Mouse (Mus musculus) heart, embryonic 11.5 days (tissue): Measurements from ENCODE around the gene Cbfa2t3. TPM values are rescaled to one million over a fixed set of nuclear protein-coding genes. Genes with fewer than 3 reads are reported as not detected.
"Not testable (repeated sequence)": the region's sequence is repeated elsewhere in the genome, so short reads cannot be mapped to it uniquely, and the experiment has no call there.

ENCODE experiments used
- ATAC-seq: fragments of 200-750 bp; cut with Nextera tagmentation; replicated peaks from 2 replicates; pipeline ENCODE4 v1.8.0; 2017; ENCODE audit warnings: moderate library complexity; ENCODE audit not compliant: insufficient number of reproducible peaks, low FRiP score, low TSS enrichment
- H3K27ac ChIP-seq: fragments of 300-500 bp; sonication (generic); 2 replicates; pipeline ENCODE4 v1.5.1; 2014; ENCODE audit warnings: mild to moderate bottlenecking, low read depth, low read length
- H3K27me3 ChIP-seq: fragments of 300-500 bp; sonication (generic); 2 replicates; pipeline ENCODE4 v1.6.1; 2014; ENCODE audit warnings: mild to moderate bottlenecking, low read length, mixed read lengths; ENCODE audit not compliant: control insufficient read depth, insufficient read depth
- H3K36me3 ChIP-seq: fragments of 300-500 bp; sonication (generic); 2 replicates; pipeline ENCODE4 v1.6.1; 2014; ENCODE audit warnings: mild to moderate bottlenecking, low read length, moderate library complexity, mixed read lengths; ENCODE audit not compliant: control insufficient read depth, insufficient read depth
- H3K4me1 ChIP-seq: fragments of 300-500 bp; sonication (generic); 2 replicates; pipeline ENCODE4 v1.6.1; 2014; ENCODE audit warnings: low read length; ENCODE audit not compliant: control insufficient read depth, insufficient read depth
- H3K4me2 ChIP-seq: fragments of 300-500 bp; sonication (generic); 2 replicates; pipeline ENCODE4 v1.6.1; 2014; ENCODE audit warnings: mild to moderate bottlenecking, moderate library complexity
- H3K4me3 ChIP-seq: fragments of 300-500 bp; sonication (generic); 2 replicates; pipeline ENCODE4 v1.5.1; 2014; ENCODE audit warnings: low read depth, low read length
- H3K9ac ChIP-seq: fragments of 300-500 bp; sonication (generic); 2 replicates; pipeline ENCODE4 v1.6.1; 2014; ENCODE audit warnings: mild to moderate bottlenecking, low read depth, low read length, moderate library complexity
- H3K9me3 ChIP-seq: fragments of 300-500 bp; sonication (generic); replicated peaks from 2 replicates; pipeline ENCODE4 v1.6.1; 2016; ENCODE audit warnings: low read length; ENCODE audit not compliant: control insufficient read depth
- WGBS: fragments of 180-500 bp; shearing (Covaris S2); extraction: QIAGEN DNeasy Blood & Tissue Kit; methylation state at CpG from one replicate; pipeline ENCODE4 v1.1.7; 2014; ENCODE audit not compliant: insufficient replicate concordance; 5-methylcytosine and 5-hydroxymethylcytosine counted together
- polyA plus RNA-seq: library from polyadenylated mRNA; unstranded; fragments of >200 nt; fragmentation: Nextera tagmentation; extraction: Ambion mirVana; gene quantifications from 2 replicates; pipeline ENCODE4 v1.2.1, GENCODE M21; 2014

Gene Cbfa2t3
- polyA plus RNA-seq, 1 experiment from 2014 or later = 5.2 TPM

- Histone ChIP-seq H3K27ac (no peak overlapping the region), H3K4me2 (no peak overlapping the region), H3K4me1 (peaks cover 38% of the 10 kb centered on the region), H3K27me3 (no peaks in the 10 kb centered on the region), H3K9ac (no peak overlapping the region), H3K36me3 (no peaks in the 10 kb centered on the region; the same call in 1 of the 2 replicates), H3K4me3 (no peak overlapping the region), H3K9me3 (no peaks in the 10 kb centered on the region)
- no peak for ATAC-seq
- WGBS = 41% methylated on average over 16 of the region's 16 CpGs
Measured at GRCm38 (mm10) chr8:122639521-122640248, 59.2 kb downstream of the Cbfa2t3 start.

GRCm38 (mm10) chr8:122638601-122639000 is 60.3 kb downstream of the Cbfa2t3 start:
- H3K4me3 ChIP-seq = no peak overlapping the region
- no peak overlapping the region for H3K4me2 ChIP-seq
- H3K27ac ChIP-seq = no peak overlapping the region
- 84% methylated on average over 16 of the region's 16 CpGs for WGBS
- H3K27me3 ChIP-seq = no peaks in the 10 kb centered on the region
- no peak for ATAC-seq
- peaks cover 31% of the 10 kb centered on the region for H3K4me1 ChIP-seq
- H3K9ac ChIP-seq = no peak overlapping the region
- no peaks in the 10 kb centered on the region for H3K9me3 ChIP-seq
- H3K36me3 ChIP-seq = no peaks in the 10 kb centered on the region; the same call in 1 of the 2 replicates

GRCm38 (mm10) chr8:122637230-122637629 is 61.7 kb downstream of the Cbfa2t3 start:
- no peak overlapping the region for H3K4me2 ChIP-seq
- no peak overlapping the region for H3K4me3 ChIP-seq
- no peak for ATAC-seq
- no peaks in the 10 kb centered on the region; the same call in 1 of the 2 replicates for H3K36me3 ChIP-seq
- no peak overlapping the region for H3K27ac ChIP-seq
- 82% methylated on average over 9 of the region's 9 CpGs for WGBS
- no peaks in the 10 kb centered on the region for H3K9me3 ChIP-seq
- H3K9ac ChIP-seq = no peak overlapping the region
- H3K4me1 ChIP-seq = peaks cover 31% of the 10 kb centered on the region
- H3K27me3 ChIP-seq = no peaks in the 10 kb centered on the region

GRCm38 (mm10) chr8:122636803-122637175 is 62.1 kb downstream of the Cbfa2t3 start:
- H3K4me1 ChIP-seq = peaks cover 31% of the 10 kb centered on the region
- H3K9me3 ChIP-seq = no peaks in the 10 kb centered on the region
- 52% methylated on average over 9 of the region's 9 CpGs for WGBS

GRCm38 (mm10) chr8:122635878-122636802 is 62.8 kb downstream of the Cbfa2t3 start:
- Histone ChIP-seq H3K4me3 (no peak overlapping the region), H3K27ac (no peak overlapping the region; the same call in 1 of the 2 replicates), H3K36me3 (no peaks in the 10 kb centered on the region; the same call in 1 of the 2 replicates)

More at GRCm38 (mm10) chr8:122636803-122637175, 62.1 kb downstream of the Cbfa2t3 start:
- H3K4me3 ChIP-seq = no peak overlapping the region
- H3K4me2 ChIP-seq = no peak overlapping the region
- no peaks in the 10 kb centered on the region; the same call in 1 of the 2 replicates for H3K36me3 ChIP-seq
- no peaks in the 10 kb centered on the region for H3K27me3 ChIP-seq
- no peak overlapping the region for H3K27ac ChIP-seq
- no peak overlapping the region for H3K9ac ChIP-seq
- ATAC-seq = no peak

GRCm38 (mm10) chr8:122633205-122633604 is 65.7 kb downstream of the Cbfa2t3 start:
- H3K4me1 ChIP-seq = peaks cover 16% of the 10 kb centered on the region
- H3K36me3 ChIP-seq = no peaks in the 10 kb centered on the region; the same call in 1 of the 2 replicates
- no peak overlapping the region for H3K4me3 ChIP-seq
- no peak overlapping the region for H3K9ac ChIP-seq
- WGBS = 91% methylated on average over 14 of the region's 14 CpGs
- H3K27ac ChIP-seq = no peak overlapping the region
- no peak overlapping the region for H3K4me2 ChIP-seq
- no peaks in the 10 kb centered on the region for H3K9me3 ChIP-seq
- no peak for ATAC-seq
- no peaks in the 10 kb centered on the region for H3K27me3 ChIP-seq

More at GRCm38 (mm10) chr8:122635878-122636802, 62.8 kb downstream of the Cbfa2t3 start:
- no peaks in the 10 kb centered on the region for H3K9me3 ChIP-seq
- ATAC-seq = 0 out of 2 replicates have a peak, but pooled peaks have one; percentile 31
- no peak overlapping the region for H3K4me2 ChIP-seq
- H3K4me1 ChIP-seq = peaks cover 31% of the 10 kb centered on the region
- no peak overlapping the region for H3K9ac ChIP-seq
- no peaks in the 10 kb centered on the region for H3K27me3 ChIP-seq
- 34% methylated on average over 14 of the region's 14 CpGs for WGBS

GRCm38 (mm10) chr8:122632134-122632533 is 66.8 kb downstream of the Cbfa2t3 start:
- not testable (repeated sequence) for H3K9me3 ChIP-seq, ATAC-seq, H3K36me3 ChIP-seq, H3K27me3 ChIP-seq, H3K27ac ChIP-seq, H3K4me3 ChIP-seq, H3K9ac ChIP-seq, H3K4me2 ChIP-seq
- peaks cover 16% of the 10 kb centered on the region for H3K4me1 ChIP-seq
- 68% methylated on average over 3 of the region's 3 CpGs for WGBS

- Histone ChIP-seq H3K9me3 (no peaks in the 10 kb centered on the region), H3K27ac (no peak overlapping the region), H3K4me2 (peak overlapping the region; percentile 55), H3K27me3 (no peaks in the 10 kb centered on the region), H3K4me3 (peak overlapping the region; percentile 21), H3K4me1 (peaks cover 5% of the 10 kb centered on the region), H3K9ac (peak overlapping the region; percentile 46; the same call in 1 of the 2 replicates), H3K36me3 (no peaks in the 10 kb centered on the region)
- no peak for ATAC-seq
- 44% methylated on average over 20 of the region's 22 CpGs for WGBS
Measured at GRCm38 (mm10) chr8:122630696-122631095, 68.2 kb downstream of the Cbfa2t3 start.
